Mouse (Mus musculus): ENCODE measurements around the gene Tmprss11d. TPM values are rescaled to one million over a fixed set of nuclear protein-coding genes. Genes with fewer than 3 reads are reported as not detected.
"Not testable (repeated sequence)": the region's sequence is repeated elsewhere in the genome, so short reads cannot be mapped to it uniquely, and the experiment has no call there.

Tmprss11d gene
- total RNA-seq (2021), result not detected
- long read RNA-seq, experiment 1, result 0 reads
- long read RNA-seq, experiment 2, result 0 reads

DNA sequence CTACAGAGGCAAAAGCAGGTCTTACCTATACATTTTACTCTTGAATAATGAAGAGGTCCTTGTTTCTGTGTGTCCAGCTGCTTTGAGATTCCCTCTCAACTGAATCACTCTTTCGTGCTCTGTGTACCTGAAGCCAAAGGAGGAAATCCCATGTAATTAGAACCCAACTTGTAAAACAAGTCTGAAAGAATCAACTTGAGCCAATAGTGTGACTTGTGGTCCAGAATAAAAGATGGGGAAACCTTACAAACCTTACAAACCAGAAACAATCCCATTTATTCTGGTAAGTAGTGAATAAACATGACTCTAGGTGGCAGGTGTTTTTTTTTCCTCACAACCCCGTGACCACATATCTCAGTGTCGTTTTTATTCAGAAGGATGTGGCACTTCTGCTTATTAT, at the start of gene Tmprss11d:
Gene Tmprss11d, minus strand, starts transcription at position 101 of the 400 bp plus-strand sequence.
- DNase-seq (ENCODE audit: low spot score in 2 of 2), result no peak

DNA sequence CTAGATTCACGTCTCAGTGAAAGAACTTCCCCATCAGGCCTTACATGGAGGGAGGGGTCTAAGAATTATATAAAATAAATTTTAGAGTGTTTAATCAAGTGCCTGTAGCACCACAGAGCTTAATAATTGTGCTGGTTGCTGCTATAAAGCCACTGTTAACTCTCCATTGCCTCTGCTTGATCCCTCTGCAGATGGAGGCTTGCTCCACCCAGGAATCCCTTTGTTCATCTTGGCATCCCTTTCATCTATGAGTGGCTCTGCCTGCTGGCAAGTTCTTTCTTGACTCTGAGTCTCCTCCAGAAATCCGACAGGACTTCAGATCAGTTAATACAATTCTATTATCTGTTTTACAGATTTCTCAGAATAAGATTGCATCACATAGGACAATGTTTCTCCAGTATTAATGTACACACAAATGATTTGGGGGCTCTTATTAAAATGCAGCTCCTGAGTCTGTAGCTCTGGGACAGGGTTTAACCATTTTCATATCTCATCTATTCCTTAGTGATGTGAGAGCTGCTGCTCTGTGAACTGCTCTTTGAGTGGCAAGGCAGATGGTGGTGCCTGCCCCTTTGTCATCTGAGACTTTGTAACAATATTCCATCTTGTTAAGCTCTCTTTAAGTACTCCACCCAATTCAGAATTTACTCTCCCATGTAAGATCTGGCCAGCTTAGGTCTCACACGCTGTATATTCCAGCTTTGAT, 48.3 kb upstream of the Tmprss11d start:
- DNase-seq (ENCODE audit: low spot score in 2 of 2), result no peak

DNA sequence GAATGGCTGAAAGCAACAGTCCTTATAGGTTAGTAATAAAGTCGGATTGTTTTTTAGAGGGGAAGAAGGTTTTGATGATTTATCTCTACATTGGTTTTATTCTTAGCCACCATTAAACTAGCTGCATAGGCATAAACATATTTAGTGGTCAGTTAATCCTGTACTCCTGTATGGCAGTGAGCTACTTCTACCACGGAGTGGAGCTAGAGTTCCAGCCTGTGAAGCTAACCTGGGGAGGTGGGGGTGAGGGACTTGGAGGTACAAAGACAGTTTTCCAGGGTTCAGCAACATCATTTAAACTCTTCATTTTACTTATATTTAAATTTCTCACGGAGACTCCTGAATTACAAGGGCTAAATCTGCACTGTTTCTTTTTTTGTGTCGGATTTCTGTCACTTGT, 46.3 kb upstream of the Tmprss11d start:
- DNase-seq (ENCODE audit: low spot score in 2 of 2), result no peak

DNA sequence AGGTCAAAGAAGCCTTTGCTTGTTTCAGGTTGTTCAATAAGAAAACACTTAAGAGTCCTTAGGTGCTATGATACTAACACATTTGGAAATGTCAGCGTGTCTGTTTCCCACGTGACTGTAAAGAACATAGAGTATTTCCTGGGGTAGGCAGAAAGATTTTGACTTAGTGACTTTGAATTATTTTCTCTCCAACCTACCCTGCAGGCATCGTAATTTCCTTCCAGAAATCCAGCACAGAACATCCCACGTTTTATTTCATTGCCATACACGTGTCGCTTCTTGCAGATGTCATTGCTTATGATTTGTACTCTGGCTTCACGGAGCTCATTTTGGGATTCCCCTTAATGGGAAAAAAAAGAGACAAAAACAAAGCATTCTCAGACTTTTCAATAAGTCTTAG, 41.1 kb upstream of the Tmprss11d start:
- no peak for DNase-seq (ENCODE audit: low spot score in 2 of 2)

DNA sequence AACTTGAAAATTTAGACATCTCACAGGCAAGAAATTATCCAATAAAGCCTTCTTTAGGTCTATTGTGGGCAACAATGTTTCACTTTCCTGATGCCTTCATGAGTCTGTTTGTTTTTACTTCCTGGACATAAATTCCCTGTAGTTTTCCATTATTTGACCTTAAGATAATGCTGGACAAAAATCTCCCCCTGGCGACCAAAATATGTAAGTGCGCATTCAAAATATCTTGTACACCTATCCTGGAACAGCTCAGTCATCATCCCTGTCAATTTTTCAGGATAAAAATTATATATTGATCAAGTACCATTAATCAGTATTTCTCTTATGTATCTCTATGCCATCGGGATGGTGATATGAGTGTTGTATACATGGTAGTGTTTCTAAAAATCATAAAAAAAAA, 37.6 kb upstream of the Tmprss11d start:
- DNase-seq (ENCODE audit: low spot score in 2 of 2), result peak in 1 of 2 experiments; percentile 5

DNA sequence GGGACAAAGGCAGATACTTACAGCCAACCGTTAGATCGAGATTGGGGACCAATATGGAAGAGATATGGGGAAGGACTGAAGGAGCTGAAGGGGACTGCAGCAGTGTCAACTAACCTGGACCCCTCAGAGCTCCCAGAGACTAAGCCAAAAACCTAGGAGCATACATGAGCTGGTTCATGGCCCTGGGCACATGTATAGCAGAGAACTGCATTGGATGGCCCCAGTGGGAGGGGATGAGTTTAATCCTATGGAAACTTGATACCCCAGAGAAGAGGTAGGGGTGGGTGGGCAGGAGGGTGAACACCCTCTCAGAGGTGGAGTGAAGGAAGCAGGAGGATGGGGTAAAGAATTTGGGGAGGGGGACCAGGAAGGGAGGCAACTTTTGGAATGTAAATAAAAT, 34.7 kb upstream of the Tmprss11d start:
- DNase-seq (ENCODE audit: low spot score in 2 of 2), result no peak

DNA sequence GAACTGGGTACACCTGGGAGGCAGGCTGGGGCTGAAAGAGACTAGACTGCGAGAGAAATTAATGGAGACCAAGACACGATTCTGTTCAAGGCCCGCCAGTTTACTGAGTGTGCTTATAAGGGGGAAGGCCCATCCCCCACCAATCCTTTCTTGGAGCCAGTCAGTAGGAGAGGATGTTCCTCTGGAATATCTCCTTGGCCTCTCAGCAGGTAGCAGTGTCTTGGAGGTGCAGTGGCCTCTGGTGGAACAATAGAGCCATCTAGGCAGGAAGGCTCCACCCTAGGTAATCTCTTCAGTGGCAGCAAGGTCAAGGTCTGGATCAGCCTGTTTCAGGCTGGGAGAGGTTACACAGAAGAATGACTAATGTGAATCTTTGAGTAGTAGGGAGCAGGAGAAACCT, 34.0 kb upstream of the Tmprss11d start:
- DNase-seq (ENCODE audit: low spot score in 2 of 2), result no peak

DNA sequence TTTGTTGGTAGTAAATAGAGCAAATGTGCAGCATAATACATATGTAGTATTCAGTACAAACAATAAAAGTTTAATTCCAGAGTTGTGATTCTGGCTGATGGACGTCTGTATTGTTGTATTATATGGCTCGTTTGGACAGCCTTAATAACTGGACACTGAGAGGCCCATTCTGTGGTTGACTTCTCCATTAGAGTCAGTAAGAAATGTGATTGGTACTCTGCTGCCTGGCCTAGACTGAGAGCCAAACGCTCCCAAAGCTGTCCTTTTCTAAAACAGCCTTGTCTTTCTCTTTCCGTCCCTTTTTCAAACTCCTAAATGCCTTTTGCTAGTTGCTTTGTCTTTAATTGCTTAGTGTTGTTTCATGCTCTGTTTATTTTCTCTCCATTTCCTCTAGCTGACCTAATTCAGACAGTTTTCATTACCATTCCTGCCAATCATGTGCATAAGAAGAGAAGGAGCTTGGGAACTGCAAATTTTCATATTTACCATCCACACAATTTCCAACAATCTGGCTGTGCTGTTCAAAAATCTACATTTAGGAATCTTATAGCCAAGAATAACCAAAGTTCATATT, 13.7 kb downstream of the Tmprss11d start:
- no peak for DNase-seq (ENCODE audit: low spot score in 2 of 2)

DNA sequence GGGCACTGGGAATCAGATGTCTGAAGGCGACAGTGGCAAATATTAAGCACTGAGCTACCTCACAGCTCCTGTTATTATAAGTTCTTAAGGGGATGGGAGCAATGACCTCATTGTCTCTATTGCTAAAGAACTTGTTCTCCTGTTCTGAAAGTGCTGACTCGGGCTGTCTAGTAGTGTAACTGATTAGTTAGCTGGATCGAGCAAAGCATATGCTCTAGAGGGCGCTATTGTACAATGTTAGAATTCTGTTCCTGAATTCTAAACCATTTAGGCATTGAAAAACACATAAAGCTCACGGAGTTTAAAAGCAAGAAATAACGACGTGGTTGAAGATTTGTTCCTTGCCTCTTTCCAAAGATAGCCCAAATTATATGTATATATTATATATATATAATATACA, 20.3 kb downstream of the Tmprss11d start:
- DNase-seq (ENCODE audit: low spot score in 2 of 2), result peak in 1 of 2 experiments; percentile 16

DNA sequence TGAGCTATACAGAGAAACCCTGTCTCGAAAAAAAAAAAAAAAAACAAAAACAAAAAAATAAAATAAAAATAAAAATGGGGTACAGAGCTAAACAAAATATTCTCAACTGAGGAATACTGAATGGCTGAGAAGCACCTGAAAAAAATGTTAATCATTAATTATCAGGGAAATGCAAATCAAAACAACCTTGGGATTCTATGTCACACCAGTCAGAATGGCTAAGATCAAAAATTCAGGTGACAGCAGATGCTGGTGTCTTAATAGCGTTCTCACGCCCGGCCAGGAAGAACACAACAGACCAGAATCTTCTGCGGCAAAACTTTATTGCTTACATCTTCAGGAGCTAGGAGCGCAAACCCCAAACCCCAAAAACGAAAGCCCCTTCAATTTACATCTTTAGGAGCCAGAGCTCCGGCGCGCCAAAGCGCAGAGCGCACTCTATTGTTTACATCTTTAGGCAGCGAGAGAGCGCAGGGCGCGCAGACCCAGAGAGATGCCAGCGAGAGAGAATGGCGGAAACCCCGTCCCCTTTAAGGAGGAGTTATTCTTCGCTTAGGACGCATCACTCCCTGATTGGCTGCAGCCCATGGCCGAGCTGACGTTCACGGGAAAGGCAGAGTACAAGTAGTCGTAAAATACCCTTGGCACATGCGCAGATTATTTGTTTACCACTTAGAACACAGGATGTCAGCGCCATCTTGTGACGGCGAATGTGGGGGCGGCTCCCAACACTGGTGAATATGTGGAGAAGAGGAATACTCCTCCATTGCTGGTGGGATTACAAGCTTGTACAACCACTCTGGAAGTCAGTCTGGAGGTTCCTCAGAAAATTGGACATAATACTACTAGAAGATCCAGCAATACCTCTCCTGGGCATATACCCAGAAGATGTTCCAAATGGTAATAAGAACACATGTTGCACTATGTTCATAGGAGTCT, 54.9 kb downstream of the Tmprss11d start:
- not testable (repeated sequence) for DNase-seq (ENCODE audit: low spot score in 2 of 2)

DNA sequence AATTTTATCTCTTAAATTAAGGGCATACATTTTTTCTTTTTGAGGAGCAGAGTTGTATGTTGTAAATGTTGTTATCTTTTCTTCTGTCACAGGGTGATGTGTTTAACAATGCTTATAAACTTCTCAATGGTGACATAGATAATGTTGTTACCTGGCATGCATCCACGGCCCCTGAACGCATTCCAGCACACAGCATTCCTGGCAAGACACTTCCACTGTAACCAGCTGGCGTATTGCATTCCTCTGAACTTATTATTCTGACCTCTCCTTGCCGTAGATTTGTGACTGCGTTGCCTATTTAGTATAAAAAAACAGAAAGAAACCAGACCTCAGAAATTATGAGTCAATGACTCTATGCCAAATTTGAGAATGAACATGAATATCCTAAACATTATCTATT, 67.1 kb downstream of the Tmprss11d start:
- DNase-seq (ENCODE audit: low spot score in 2 of 2), result no peak

DNA sequence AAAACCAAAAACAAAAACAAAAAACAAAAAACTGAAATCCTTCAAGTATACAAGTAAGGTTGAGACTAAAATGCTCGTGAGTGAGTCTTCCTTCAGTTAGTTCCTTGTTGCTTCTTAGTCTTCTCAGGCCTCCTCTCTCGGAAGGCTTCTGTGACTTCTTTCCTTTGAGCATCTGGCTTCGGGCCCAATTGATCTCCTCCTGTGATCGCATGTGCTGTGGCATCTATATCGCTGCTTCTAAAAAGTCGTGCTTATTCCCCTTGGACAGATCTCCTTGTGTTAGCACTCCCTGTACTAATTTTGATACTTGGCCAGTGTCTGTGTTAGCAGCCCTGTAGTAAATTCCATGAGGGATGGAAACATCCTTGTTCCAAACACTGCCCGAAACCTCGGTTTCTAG, 69.3 kb downstream of the Tmprss11d start:
- no peak for DNase-seq (ENCODE audit: low spot score in 2 of 2)

DNA sequence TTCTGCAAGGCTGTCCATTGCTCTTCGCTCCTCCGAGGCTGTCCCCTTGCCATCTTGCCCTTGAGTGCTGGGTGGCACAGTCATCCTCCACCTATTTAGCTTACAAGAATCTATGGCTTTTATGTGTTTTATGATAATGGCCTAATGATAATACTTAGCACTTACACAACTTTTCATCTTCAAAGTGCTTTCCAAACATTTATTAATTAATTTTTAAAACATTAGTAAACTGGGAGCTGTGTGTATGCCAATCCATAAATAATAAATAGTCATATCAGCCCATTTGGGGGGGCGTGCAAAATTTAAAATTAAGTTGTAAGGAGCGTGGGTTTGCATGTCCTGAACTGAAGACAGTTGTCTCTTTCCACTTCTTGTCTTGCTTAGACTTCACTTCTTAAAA, 84.0 kb downstream of the Tmprss11d start, which contains the start of gene Tmprss11c:
Gene Tmprss11c, minus strand, starts transcription at position 101 of the 400 bp plus-strand sequence.
- DNase-seq (ENCODE audit: low spot score in 2 of 2), result no peak

Other genes starting within 250 kb of the Tmprss11d start
- gene Uba6, start 200.6 kb downstream of the Tmprss11d start, total RNA-seq (2021), result 10 to 100 TPM; 19.4 to 22.0 TPM
- under 1 TPM; 0.61 to 0.66 TPM for gene Gnrhr, start 175.5 kb downstream of the Tmprss11d start, total RNA-seq (2021)
- not detected for gene Tmprss11c, start 84.1 kb downstream of the Tmprss11d start, total RNA-seq (2021)
- not detected for gene Tmprss11a, start 95.6 kb upstream of the Tmprss11d start, total RNA-seq (2021)
- gene Tmprss11g, start 145.2 kb upstream of the Tmprss11d start, total RNA-seq (2021), result not detected